Mouse (Mus musculus) urinary bladder, postnatal 25 days (tissue): ENCODE data around the gene Spaca9.

Experiments
- DNase-seq: peaks from one replicate; pipeline ENCODE4 v3.0.0; 2022; ENCODE audit warnings: low spot score

Gene Spaca9

GRCm38 (mm10) chr2:28665818-28666217, 33.7 kb downstream of the Spaca9 start:
- no peak for DNase-seq

- DNase-seq = no peak
Observed at GRCm38 (mm10) chr2:28662891-28663290, 36.6 kb downstream of the Spaca9 start.

DNA sequence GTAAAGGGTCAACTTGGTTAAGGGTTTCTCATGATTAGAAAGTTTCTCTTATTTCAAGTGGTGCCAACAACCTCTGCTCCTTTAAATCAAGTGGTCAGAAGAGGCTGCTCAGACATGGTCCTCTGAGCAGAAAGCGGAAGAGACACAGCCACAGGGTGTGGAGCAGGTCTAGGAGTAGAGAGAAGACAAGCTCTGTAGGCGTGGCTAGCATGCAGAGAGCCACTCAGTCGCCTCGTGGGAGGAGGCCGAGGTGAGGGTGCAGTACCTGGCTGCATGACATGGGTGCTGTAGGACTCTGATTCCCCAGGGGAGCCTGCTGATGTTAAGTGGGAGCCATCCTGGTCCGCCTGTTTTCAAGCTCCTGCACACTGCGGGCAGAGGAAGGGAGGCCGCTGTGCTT, 43.3 kb downstream of the Spaca9 start:
- DNase-seq = no peak

GRCm38 (mm10) chr2:28654295-28654694, 45.2 kb downstream of the Spaca9 start:
- peak; percentile 8 for DNase-seq

DNA sequence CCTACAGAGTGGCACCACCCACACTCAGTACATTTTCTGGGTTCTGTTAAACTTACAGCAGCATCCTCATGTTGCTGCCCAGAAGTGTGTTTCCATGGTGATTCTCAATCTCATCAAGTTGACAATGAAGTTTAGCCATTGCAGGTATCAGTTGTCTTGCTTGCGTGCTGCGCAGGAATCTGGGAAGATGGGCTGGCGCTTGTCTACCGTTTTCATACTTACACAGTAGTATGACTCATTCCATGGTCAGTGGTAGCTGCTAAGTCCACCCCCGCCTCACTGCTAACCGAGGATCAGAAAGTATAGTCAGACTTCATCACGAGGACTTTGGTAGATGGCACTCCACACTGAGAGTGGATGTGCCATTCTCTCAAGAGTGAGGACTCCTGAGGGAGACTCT, 46.2 kb downstream of the Spaca9 start:
- DNase-seq = no peak

GRCm38 (mm10) chr2:28650526-28650925, 49.0 kb downstream of the Spaca9 start:
- DNase-seq = no peak

DNA sequence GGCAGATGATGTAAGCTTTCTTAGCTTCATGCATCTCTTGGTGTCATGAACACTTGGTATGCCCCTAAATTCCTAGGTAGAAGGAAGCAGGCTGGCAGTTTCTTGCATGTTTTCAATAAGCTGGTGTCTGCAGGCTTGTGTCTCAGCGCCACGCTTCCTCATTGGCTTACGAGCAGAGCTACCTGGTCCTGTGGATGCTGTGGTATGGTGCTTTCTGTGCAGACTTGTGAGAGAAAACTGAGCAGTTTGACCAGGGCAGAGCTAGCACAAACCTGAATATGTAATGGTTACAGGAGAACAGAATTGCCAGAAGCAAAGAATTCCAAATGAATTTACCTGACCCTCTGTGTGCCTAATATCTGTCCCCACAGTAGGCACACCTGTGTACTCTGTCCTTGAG, 56.4 kb downstream of the Spaca9 start:
- no peak for DNase-seq
